Mouse (Mus musculus) limb, embryonic 12.5 days (tissue): ENCODE results near the gene Zbtb20. TPM values are rescaled to one million over a fixed set of nuclear protein-coding genes. Genes with fewer than 3 reads are reported as not detected.

ENCODE experiments used
- ATAC-seq: fragments of 200-750 bp; cut with Nextera tagmentation; 2 replicates; pipeline ENCODE4 v1.8.0; 2017; ENCODE audit warnings: low read depth, moderate TSS enrichment; ENCODE audit not compliant: insufficient number of reproducible peaks, insufficient read depth, low FRiP score, low TSS enrichment
- H3K27ac ChIP-seq: fragments of 300-500 bp; sonication (generic); 2 replicates; pipeline ENCODE4 v1.5.1; 2016; ENCODE audit warnings: mild to moderate bottlenecking, moderate library complexity
- H3K27me3 ChIP-seq: fragments of 300-500 bp; sonication (generic); 2 replicates; pipeline ENCODE4 v1.6.1; 2016; ENCODE audit warnings: mild to moderate bottlenecking, moderate library complexity
- H3K36me3 ChIP-seq: fragments of 300-500 bp; sonication (generic); 2 replicates; pipeline ENCODE4 v1.6.1; 2016; ENCODE audit warnings: mild to moderate bottlenecking, moderate library complexity
- H3K4me1 ChIP-seq: fragments of 300-500 bp; sonication (generic); replicated peaks from 2 replicates; pipeline ENCODE4 v1.6.1; 2016
- H3K4me2 ChIP-seq: fragments of 300-500 bp; sonication (generic); 2 replicates; pipeline ENCODE4 v1.6.1; 2016; ENCODE audit warnings: mild to moderate bottlenecking, moderate library complexity
- H3K4me3 ChIP-seq: fragments of 300-500 bp; sonication (generic); replicated peaks from 2 replicates; pipeline ENCODE4 v1.5.1; 2016; ENCODE audit warnings: mild to moderate bottlenecking
- H3K9ac ChIP-seq: fragments of 300-500 bp; sonication (generic); replicated peaks from 2 replicates; pipeline ENCODE4 v1.6.1; 2016; ENCODE audit warnings: mild to moderate bottlenecking, moderate library complexity
- H3K9me3 ChIP-seq: fragments of 300-500 bp; sonication (generic); 2 replicates; pipeline ENCODE4 v1.6.1; 2016; ENCODE audit warnings: mild to moderate bottlenecking, moderate library complexity
- WGBS: fragments of 180-500 bp; shearing (Covaris S2); methylation state at CpG from one replicate; pipeline ENCODE4 v1.1.7; 2016; 5-methylcytosine and 5-hydroxymethylcytosine counted together
- polyA plus RNA-seq: library from polyadenylated mRNA; unstranded; fragments of >200 nt; fragmentation: Nextera tagmentation; extraction: Ambion mirVana; gene quantifications from 2 replicates; pipeline ENCODE4 v1.2.1, GENCODE M21; 2016

Gene Zbtb20
- polyA plus RNA-seq, 1 experiment from 2014 or later = 18.8 TPM

- Histone ChIP-seq H3K27me3 (no peaks in the 10 kb centered on the region), H3K36me3 (no peaks in the 10 kb centered on the region), H3K27ac (no peak overlapping the region), H3K4me2 (no peak overlapping the region), H3K4me3 (no peak overlapping the region), H3K9me3 (no peaks in the 10 kb centered on the region), H3K4me1 (no peaks in the 10 kb centered on the region), H3K9ac (no peak overlapping the region)
- 94% methylated on average over 3 of the region's 3 CpGs for WGBS
- no peak for ATAC-seq
Measured at GRCm38 (mm10) chr16:43646943-43647342, 771.3 kb downstream of the Zbtb20 start.

GRCm38 (mm10) chr16:43647641-43648040, 772.0 kb downstream of the Zbtb20 start:
- H3K27me3 ChIP-seq = no peaks in the 10 kb centered on the region
- H3K4me1 ChIP-seq = no peaks in the 10 kb centered on the region
- H3K9ac ChIP-seq = no peak overlapping the region

GRCm38 (mm10) chr16:43650355-43651080, 774.8 kb downstream of the Zbtb20 start:
- WGBS = 89% methylated on average over 3 of the region's 3 CpGs
- H3K27ac ChIP-seq = no peak overlapping the region
- no peak overlapping the region for H3K9ac ChIP-seq
- H3K36me3 ChIP-seq = no peaks in the 10 kb centered on the region
- H3K4me1 ChIP-seq = no peaks in the 10 kb centered on the region
- H3K27me3 ChIP-seq = no peaks in the 10 kb centered on the region
- H3K4me3 ChIP-seq = no peak overlapping the region
- ATAC-seq = no peak
- no peak overlapping the region for H3K4me2 ChIP-seq
- H3K9me3 ChIP-seq = no peaks in the 10 kb centered on the region

More at GRCm38 (mm10) chr16:43647641-43648040, 772.0 kb downstream of the Zbtb20 start:
- WGBS = 88% methylated on average over 1 of the region's 1 CpGs
- no peak overlapping the region for H3K4me2 ChIP-seq
- H3K4me3 ChIP-seq = no peak overlapping the region
- H3K36me3 ChIP-seq = no peaks in the 10 kb centered on the region
- ATAC-seq = no peak
- H3K9me3 ChIP-seq = no peaks in the 10 kb centered on the region
- no peak overlapping the region for H3K27ac ChIP-seq

- H3K9ac ChIP-seq = no peak overlapping the region
- H3K4me1 ChIP-seq = no peaks in the 10 kb centered on the region
- no peak overlapping the region for H3K4me2 ChIP-seq
- H3K4me3 ChIP-seq = no peak overlapping the region
- H3K27me3 ChIP-seq = no peaks in the 10 kb centered on the region
- no peak for ATAC-seq
- no peaks in the 10 kb centered on the region for H3K9me3 ChIP-seq
- H3K36me3 ChIP-seq = no peaks in the 10 kb centered on the region
- H3K27ac ChIP-seq = no peak overlapping the region
- WGBS = 77% methylated on average over 2 of the region's 2 CpGs
Measured at GRCm38 (mm10) chr16:43653288-43653687, 777.6 kb downstream of the Zbtb20 start.

GRCm38 (mm10) chr16:43654269-43654668, 778.6 kb downstream of the Zbtb20 start:
- Histone ChIP-seq H3K9ac (no peak overlapping the region), H3K27me3 (peaks cover 3% of the 10 kb centered on the region; the same call in 1 of the 2 replicates), H3K4me1 (no peaks in the 10 kb centered on the region), H3K36me3 (no peaks in the 10 kb centered on the region), H3K4me3 (no peak overlapping the region), H3K9me3 (no peaks in the 10 kb centered on the region), H3K4me2 (no peak overlapping the region), H3K27ac (no peak overlapping the region)
- no peak for ATAC-seq
- 85% methylated on average over 3 of the region's 3 CpGs for WGBS

GRCm38 (mm10) chr16:43655183-43655787, 779.6 kb downstream of the Zbtb20 start:
- no peak overlapping the region for H3K9ac ChIP-seq
- H3K36me3 ChIP-seq = no peaks in the 10 kb centered on the region
- no peak overlapping the region for H3K4me3 ChIP-seq
- H3K9me3 ChIP-seq = no peaks in the 10 kb centered on the region
- ATAC-seq = no peak
- peaks cover 7% of the 10 kb centered on the region; the same call in 1 of the 2 replicates for H3K27me3 ChIP-seq
- 87% methylated on average over 6 of the region's 6 CpGs for WGBS
- H3K4me1 ChIP-seq = no peaks in the 10 kb centered on the region
- H3K4me2 ChIP-seq = no peak overlapping the region
- no peak overlapping the region for H3K27ac ChIP-seq

- H3K36me3 ChIP-seq = no peaks in the 10 kb centered on the region
- H3K9me3 ChIP-seq = no peaks in the 10 kb centered on the region
- H3K4me3 ChIP-seq = no peak overlapping the region
- H3K27me3 ChIP-seq = peaks cover 35% of the 10 kb centered on the region
- no peak overlapping the region for H3K4me2 ChIP-seq
- no peaks in the 10 kb centered on the region for H3K4me1 ChIP-seq
- no peak for ATAC-seq
- WGBS = 86% methylated on average over 5 of the region's 5 CpGs
- no peak overlapping the region for H3K27ac ChIP-seq
- H3K9ac ChIP-seq = no peak overlapping the region
Measured at GRCm38 (mm10) chr16:43661576-43661975, 785.9 kb downstream of the Zbtb20 start.

- no peaks in the 10 kb centered on the region for H3K9me3 ChIP-seq
- no peak overlapping the region for H3K4me2 ChIP-seq
- H3K27me3 ChIP-seq = peaks cover 43% of the 10 kb centered on the region
- WGBS = 86% methylated on average over 10 of the region's 10 CpGs
- H3K9ac ChIP-seq = no peak overlapping the region
- H3K4me3 ChIP-seq = no peak overlapping the region
- ATAC-seq = no peak
- no peaks in the 10 kb centered on the region; the same call in 1 of the 2 replicates for H3K4me1 ChIP-seq
- H3K27ac ChIP-seq = no peak overlapping the region
- no peaks in the 10 kb centered on the region for H3K36me3 ChIP-seq
Measured at GRCm38 (mm10) chr16:43662124-43663004, 786.7 kb downstream of the Zbtb20 start.

GRCm38 (mm10) chr16:43663978-43664579, 788.4 kb downstream of the Zbtb20 start, which contains the start of gene Tigit:
Tigit (minus strand) TSS chr16:43664146.
- Histone ChIP-seq H3K4me1 (no peaks in the 10 kb centered on the region; the same call in 1 of the 2 replicates), H3K27ac (no peak within 1 kb of the TSS), H3K27me3 (peaks cover 52% of the 10 kb centered on the region), H3K4me2 (no peak within 1 kb of the TSS), H3K9me3 (no peaks in the 10 kb centered on the region), H3K9ac (no peak within 1 kb of the TSS), H3K4me3 (no peak within 1 kb of the TSS), H3K36me3 (no peaks in the 10 kb centered on the region)
- 72% methylated on average over 7 of the region's 7 CpGs for WGBS
- no peak for ATAC-seq

- H3K9ac ChIP-seq = no peak overlapping the region
- H3K9me3 ChIP-seq = no peaks in the 10 kb centered on the region
- no peak overlapping the region for H3K27ac ChIP-seq
- no peaks in the 10 kb centered on the region for H3K36me3 ChIP-seq
- peaks cover 46% of the 10 kb centered on the region for H3K27me3 ChIP-seq
- H3K4me2 ChIP-seq = no peak overlapping the region
- ATAC-seq = no peak
- no peaks in the 10 kb centered on the region; the same call in 1 of the 2 replicates for H3K4me1 ChIP-seq
- no peak overlapping the region for H3K4me3 ChIP-seq
Measured at GRCm38 (mm10) chr16:43664861-43665260, 789.2 kb downstream of the Zbtb20 start.

- H3K36me3 ChIP-seq = no peaks in the 10 kb centered on the region
- H3K4me3 ChIP-seq = no peak overlapping the region
- H3K9me3 ChIP-seq = no peaks in the 10 kb centered on the region
- peaks cover 58% of the 10 kb centered on the region for H3K27me3 ChIP-seq
- no peak overlapping the region for H3K27ac ChIP-seq
- no peak for ATAC-seq
- H3K4me2 ChIP-seq = no peak overlapping the region
- H3K4me1 ChIP-seq = no peaks in the 10 kb centered on the region; the same call in 1 of the 2 replicates
- WGBS = 94% methylated on average over 3 of the region's 3 CpGs
- no peak overlapping the region for H3K9ac ChIP-seq
Measured at GRCm38 (mm10) chr16:43668294-43668693, 792.6 kb downstream of the Zbtb20 start.
